Mouse (Mus musculus) adrenal gland, adult (tissue): ENCODE measurements around the gene Gm6902.
"Not testable (repeated sequence)": the region's sequence is repeated elsewhere in the genome, so short reads cannot be mapped to it uniquely, and the experiment has no call there.

Experiments used
- DNase-seq, 2 experiments: peaks; one replicate each; pipeline ENCODE4 v3.0.0; 2022 to 2023; ENCODE audit warnings: low spot score in 1 of 2; ENCODE audit not compliant: inconsistent age in 2 of 2

The Gm6902 gene

DNA sequence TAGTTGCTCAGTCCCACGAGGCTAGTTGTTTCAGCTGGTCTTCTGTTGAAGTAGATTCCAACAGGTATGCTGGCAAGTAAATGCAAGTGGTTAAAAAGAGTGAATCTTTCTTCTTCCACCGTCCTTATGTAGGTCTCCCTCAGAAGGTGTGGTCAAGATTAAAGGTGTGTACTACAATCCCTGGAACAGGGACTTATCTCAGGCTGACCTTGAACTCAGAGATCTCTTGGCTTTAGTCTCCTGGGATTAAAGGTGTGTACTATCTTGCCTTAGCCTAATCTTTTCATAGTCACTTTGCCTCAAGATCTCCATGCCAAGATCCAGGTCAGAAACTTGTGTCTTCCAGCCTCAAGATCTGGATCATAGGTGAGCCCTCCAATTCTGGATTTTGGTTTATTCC is at the start of gene Gm6902:
TSS of gene Gm6902 (minus strand) at position 101 of the 400 bp plus-strand sequence.
- DNase-seq, result not testable (repeated sequence)

DNA sequence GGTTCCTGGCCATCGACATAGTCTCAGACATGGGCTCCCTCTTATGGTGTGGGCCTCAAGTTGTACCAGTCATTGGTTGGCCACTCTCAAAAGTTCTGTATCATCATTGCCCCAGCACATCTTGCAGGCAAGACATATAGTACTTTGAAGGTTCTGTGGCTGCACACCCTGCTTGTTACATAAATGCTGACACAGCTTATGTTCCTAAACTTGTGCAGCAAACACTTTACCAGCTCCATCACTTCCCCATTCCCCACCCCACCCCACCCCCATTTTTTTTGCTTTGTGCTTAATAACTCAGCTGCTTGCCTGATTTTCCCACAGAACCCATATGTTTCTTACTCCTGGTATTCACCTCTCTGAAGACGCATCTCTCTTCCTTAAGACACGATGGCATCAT is 22.2 kb upstream of the Gm6902 start, which contains the start of gene Nlrp4e:
TSS of gene Nlrp4e (plus strand) at position 301 of the 400 bp plus-strand sequence.
- DNase-seq, result not testable (repeated sequence)

DNA sequence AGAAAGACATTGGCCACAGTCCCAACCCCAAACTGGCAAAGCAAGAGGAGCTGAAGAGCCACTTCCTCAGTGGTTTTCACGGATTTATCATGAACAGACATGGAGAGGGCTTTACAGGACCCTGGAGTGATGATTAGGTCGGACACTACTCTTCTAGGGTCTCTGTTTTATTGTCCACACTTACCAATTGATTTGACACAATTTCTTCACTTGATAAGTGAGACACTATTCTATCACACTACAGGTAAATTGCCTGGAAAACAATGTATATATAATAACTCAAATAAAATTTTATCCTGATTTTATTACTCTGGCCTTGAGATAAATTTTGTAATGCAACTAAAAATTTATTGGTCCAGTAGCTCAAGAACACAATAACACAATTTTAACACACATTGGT is 27.1 kb downstream of the Gm6902 start, which contains the start of gene Vmn1r166:
TSS of gene Vmn1r166 (minus strand) at position 101 of the 400 bp plus-strand sequence.
- DNase-seq, result not testable (repeated sequence)
